Mouse (Mus musculus): ENCODE data around the gene Zfp445.
"Not testable (repeated sequence)": the region's sequence is repeated elsewhere in the genome, so short reads cannot be mapped to it uniquely, and the experiment has no call there.

Zfp445 gene

DNA sequence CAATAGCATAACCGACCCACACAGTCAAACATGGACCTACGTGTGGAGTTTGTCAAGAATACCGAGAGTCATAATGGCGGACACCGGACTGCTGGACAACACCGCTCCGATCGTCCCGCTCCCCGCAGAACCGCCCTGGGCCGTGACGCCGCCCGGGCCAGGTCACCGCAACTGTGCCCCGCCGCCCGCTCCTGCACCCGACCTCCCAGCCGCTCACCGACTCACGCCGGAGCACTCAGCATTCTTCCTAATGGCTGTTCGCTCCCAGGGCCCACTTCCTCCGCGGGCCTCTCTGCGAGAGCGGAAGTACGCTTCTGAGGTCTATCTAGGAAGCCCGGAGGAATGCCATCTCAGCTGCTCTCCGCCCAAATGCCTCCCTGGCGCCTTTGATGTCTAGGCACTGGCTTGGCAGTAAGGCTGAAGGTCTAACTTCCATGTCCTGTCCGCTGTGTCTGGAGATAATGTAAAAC is at the start of gene Zfp445:
Gene Zfp445, minus strand, starts transcription at position 310 of the 470 bp plus-strand sequence.
- peak; percentile 82 to 85 for DNase-seq

- DNase-seq: peak; percentile 35 to 49
Observed at GRCm38 (mm10) chr9:122902717-122903535, 37.1 kb upstream of the Zfp445 start.

- no peak for DNase-seq
Observed at GRCm38 (mm10) chr9:122901047-122901446, 35.2 kb upstream of the Zfp445 start.

- peak; percentile 67 to 80 for DNase-seq
Observed at GRCm38 (mm10) chr9:122886372-122887179, 20.8 kb upstream of the Zfp445 start.

DNA sequence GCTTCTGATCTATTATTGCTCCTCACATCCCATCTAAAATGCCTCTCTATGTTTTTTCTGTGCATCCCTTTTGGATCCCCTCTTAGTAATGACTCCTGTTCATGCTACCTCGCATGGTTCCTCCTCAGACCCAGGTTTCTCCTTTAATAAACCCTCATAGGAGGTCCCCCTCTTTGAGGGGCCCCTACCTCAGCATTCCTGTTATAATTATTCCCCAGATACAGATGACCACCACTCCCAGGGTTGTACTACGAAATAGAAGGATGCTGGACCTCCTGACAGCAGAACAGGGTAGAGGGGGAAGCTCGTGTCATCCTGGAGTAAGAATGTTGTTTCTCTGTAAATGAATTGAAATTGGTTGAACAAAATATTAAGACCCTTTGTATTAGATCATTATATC is 19.6 kb upstream of the Zfp445 start, which contains the start of gene Zkscan7:
Gene Zkscan7, plus strand, starts transcription at position 301 of the 400 bp plus-strand sequence.
- DNase-seq: no peak

- no peak for DNase-seq
Observed at GRCm38 (mm10) chr9:122875145-122875544, 9.3 kb upstream of the Zfp445 start.

DNA sequence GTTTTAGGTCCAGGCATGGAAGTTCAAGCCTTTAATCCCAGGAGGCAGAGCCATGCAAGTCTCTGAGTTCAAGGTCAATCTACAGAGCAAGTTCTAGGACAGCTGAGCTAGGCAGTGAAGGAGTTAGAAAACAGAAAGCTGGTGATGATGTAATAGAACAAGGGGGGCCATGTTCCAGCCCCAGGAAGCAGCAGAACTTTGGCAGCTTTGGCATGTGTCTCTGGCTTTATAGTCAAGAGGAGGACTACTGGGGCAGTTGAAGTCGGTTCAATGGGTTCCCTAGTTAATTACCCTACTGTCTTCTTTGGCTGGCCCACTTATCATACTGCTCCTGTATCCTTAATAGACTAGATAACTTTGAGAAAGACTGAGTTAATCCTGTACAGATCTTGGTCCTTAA is 8.8 kb upstream of the Zfp445 start:
- DNase-seq: no peak

DNA sequence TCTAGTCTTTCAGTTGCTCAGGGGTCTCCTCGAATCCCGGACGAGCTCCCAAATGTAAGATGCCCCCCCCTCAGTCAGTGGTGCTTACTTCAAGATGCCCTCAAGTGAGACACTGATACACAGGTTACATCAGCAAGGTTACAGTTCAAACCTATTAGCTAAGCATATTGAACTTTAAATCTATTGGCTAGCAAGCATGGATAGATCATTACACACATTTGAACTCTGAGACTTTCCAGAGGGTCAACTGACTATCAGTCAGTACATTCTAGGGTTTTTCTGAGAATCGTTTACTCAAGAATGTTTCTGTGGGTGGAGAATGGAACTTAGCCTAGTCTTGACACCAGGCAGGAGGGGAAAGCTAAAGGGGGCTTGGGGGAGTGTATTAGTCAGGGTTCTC is 6.8 kb upstream of the Zfp445 start:
- no peak for DNase-seq

DNA sequence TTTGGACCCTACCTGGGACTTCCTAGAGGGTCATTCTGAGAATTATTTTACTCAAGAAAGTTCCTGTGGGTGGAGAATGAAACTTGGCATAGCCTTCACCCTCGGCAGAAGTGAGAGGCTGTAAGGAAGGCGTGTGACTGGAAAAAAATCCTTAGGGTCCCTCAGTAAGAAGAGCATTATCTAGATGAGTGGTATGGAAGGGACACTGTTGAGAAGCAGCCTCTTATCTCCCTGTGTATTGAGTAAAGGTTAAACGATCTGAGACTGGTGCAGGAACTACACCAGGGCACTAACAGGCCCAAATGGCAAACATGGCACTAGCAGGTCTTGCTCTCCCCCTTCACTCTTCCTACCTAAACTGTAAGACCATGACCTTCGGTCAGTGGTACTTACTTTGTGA is 386 bp upstream of the Zfp445 start:
- DNase-seq: no peak

DNA sequence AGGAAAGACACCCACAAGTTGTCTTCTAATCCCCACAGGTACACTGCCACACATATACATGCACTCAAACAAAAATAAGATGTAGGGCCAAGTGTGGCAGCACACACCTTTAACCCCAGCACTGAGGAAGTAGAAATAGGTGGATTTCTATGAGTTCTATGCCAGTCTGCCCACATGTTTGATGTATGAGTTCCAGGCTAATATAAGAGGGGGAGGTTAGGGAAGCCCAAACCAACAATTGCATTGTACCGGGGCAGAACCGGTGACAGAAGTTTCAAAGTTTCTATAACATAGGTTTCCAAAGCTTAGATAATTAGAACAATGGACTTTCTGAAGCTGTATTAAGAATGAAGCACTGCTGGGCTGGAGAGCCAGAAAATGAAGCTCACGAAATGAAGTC is 958 bp downstream of the Zfp445 start:
- no peak for DNase-seq

GRCm38 (mm10) chr9:122863731-122864130 is 2.1 kb downstream of the Zfp445 start:
- DNase-seq: no peak

DNA sequence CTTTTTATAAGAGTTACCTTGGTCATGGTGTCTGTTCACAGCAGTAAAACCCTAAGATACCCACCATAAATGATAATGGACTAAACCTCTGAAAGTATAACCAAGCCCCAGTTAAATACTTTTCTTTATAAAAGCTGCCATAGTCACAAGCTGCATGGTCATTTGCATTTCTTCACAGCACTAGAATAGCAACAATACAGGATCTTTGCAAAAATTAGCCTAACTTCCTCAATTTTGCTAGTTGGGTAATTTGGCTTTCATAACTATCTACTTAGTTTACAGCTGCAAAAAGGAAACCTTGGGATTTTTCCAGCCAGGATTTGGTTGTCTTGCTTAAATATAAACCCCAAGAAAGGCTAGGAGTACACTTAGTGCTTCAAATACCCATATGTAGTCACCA is 5.1 kb downstream of the Zfp445 start:
- DNase-seq: no peak

DNA sequence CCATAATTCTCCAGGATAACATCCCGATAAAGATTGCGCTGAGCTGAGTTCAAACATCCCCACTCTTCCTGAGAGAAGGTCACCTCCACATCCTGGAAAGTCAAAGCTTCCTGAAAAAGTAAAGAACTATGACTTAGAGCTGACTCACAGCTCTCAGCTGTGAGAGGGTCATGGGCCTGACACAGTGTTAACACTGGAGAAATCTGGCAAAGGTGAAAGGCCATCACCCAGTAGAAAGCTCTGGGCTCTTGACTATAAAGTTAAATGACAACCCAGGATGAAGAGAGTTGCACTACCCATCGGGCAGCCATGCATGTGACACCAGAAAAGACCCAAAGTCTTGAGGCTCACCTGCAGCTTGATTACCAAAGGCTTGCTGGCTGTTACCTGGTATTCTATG is 9.1 kb downstream of the Zfp445 start:
- DNase-seq: no peak

DNA sequence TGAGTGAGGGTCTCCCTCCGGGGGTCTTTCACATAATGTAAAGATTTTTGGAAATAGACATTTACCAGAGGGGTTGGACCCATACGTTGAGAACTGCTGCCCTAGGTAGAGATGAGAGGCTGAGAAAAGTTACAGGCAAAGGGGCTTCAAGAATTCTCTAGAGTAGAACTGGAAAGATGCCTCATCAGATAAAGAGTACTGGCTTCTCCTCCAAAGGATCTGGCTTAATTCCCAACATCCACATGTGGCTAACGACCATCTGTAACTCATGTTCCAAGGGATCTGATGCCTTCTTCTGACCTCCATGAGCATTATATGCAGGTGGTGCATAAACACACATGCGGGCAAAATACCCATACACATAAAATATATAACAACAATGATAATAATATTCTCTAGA is 10.2 kb downstream of the Zfp445 start:
- no peak for DNase-seq

DNA sequence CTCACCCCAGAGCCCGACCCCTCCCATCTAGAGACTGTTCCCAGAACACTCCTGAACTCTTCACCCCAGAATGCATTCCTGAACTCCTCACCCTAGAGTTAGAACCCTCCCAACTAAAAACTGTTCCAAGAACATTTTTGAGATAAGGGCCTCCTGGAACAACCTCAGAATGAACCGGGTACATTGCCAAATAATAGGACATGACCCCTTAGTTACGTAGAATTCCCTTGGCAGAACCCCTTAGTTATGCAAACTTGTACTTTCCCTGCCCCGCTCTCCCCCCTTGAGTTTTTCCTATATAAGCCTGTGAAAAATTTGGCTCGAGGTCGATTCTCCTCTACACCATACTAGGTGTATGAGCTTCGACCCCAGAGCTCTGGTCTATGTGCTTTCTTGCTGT is 10.7 kb downstream of the Zfp445 start:
- not testable (repeated sequence) for DNase-seq

GRCm38 (mm10) chr9:122854526-122854925 is 11.3 kb downstream of the Zfp445 start:
- DNase-seq: no peak

DNA sequence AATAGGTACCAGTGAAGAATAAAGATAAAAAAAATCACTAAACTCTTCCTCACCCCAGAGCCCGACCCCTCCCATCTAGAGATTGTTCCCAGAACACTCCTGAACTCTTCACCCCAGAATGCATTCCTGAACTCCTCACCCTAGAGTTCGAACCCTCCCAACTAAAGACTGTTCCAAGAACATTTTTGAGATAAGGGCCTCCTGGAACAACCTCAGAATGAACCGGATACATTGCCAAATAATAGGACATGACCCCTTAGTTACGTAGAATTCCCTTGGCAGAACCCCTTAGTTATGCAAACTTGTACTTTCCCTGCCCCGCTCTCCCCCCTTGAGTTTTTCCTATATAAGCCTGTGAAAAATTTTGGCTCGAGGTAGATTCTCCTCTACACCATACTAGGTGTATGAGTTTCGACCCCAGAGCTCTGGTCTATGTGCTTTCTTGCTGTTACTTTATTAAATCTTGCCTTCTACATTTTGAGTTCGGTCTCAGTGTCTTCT is 17.9 kb downstream of the Zfp445 start:
- not testable (repeated sequence) for DNase-seq

DNA sequence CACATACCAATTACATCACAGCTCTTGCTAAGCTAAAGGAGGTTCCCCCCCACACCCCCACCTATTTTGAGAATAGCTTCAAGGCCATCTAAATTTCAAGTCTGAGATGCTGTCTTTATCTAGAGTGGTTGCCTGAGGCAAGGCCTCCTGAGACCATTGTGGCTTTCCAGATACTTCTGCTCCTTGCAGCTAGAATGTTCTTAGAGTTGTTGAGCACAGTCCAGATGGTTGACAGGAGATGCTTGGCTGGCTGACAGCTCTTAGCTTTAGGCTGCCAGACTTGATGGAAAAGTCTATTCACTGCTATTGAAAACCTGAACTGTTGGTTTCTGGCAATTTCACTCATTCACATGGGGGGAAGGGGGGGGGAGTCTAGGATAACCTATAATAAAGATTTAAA is 19.6 kb downstream of the Zfp445 start:
- DNase-seq: no peak

GRCm38 (mm10) chr9:122845621-122846020 is 20.2 kb downstream of the Zfp445 start:
- DNase-seq: no peak

DNA sequence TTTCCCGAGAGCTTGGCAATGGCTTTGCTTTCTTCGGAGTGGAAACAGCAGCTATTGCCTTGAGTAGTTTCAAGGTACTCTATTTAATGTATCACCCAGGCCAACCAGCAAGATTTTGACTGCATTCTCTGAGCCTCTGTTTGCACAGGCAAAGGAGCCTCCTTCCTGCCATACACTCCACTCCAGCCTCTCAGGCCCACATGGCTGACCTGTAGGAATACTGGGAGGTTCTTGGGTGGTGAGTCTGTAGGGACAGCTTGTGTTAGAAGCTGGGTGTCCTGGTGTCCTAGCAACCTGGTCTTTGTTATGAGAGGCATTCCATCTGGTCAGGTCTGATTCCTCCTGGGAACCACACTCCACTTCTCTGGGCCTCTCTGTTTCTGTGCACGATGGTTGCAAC is 22.0 kb downstream of the Zfp445 start, which contains the start of gene Gm35549:
Gene Gm35549, minus strand, starts transcription at position 276 of the 400 bp plus-strand sequence.
- peak; percentile 37 to 66 for DNase-seq

- DNase-seq: peak; percentile 79 to 85
Observed at GRCm38 (mm10) chr9:122837680-122838079, 28.1 kb downstream of the Zfp445 start.

- DNase-seq: no peak
Observed at GRCm38 (mm10) chr9:122837216-122837615, 28.6 kb downstream of the Zfp445 start.

- peak in 1 of 2 experiments; percentile 10 for DNase-seq
Observed at GRCm38 (mm10) chr9:122836790-122837189, 29.0 kb downstream of the Zfp445 start.
